Mouse (Mus musculus) lung, embryonic 16.5 days (tissue): ENCODE measurements around the gene Foxm1. TPM values are rescaled to one million over a fixed set of nuclear protein-coding genes. Genes with fewer than 3 reads are reported as not detected.

Experiments
- ATAC-seq: fragments of 200-750 bp; cut with Nextera tagmentation; 2 replicates; pipeline ENCODE4 v1.8.0; 2017; ENCODE audit warnings: low read depth, mild to moderate bottlenecking, moderate library complexity
- H3K27ac ChIP-seq: fragments of 300-500 bp; sonication (generic); 2 replicates; pipeline ENCODE4 v1.5.1; 2014; ENCODE audit warnings: mild to moderate bottlenecking, control low read depth, low read length
- H3K27me3 ChIP-seq: fragments of 300-500 bp; sonication (generic); 2 replicates; pipeline ENCODE4 v1.6.1; 2014; ENCODE audit warnings: low read depth, low read length, mixed read lengths; ENCODE audit not compliant: control insufficient read depth, insufficient read depth
- H3K36me3 ChIP-seq: fragments of 300-500 bp; sonication (generic); 2 replicates; pipeline ENCODE4 v1.6.1; 2014; ENCODE audit warnings: low read length; ENCODE audit not compliant: control insufficient read depth, insufficient read depth
- H3K4me1 ChIP-seq: fragments of 300-500 bp; sonication (generic); replicated peaks from 2 replicates; pipeline ENCODE4 v1.6.1; 2014; ENCODE audit warnings: low read length, mixed read lengths; ENCODE audit not compliant: control insufficient read depth, insufficient read depth
- H3K4me2 ChIP-seq: fragments of 300-500 bp; sonication (generic); 2 replicates; pipeline ENCODE4 v1.6.1; 2014; ENCODE audit warnings: low read depth, low read length, control low read depth
- H3K4me3 ChIP-seq: fragments of 300-500 bp; sonication (generic); 2 replicates; pipeline ENCODE4 v1.5.1; 2014; ENCODE audit warnings: mild to moderate bottlenecking, low read length, control low read depth
- H3K9ac ChIP-seq: fragments of 300-500 bp; sonication (generic); 2 replicates; pipeline ENCODE4 v1.6.1; 2014; ENCODE audit warnings: low read length, control low read depth
- H3K9me3 ChIP-seq: fragments of 300-500 bp; sonication (generic); 2 replicates; pipeline ENCODE4 v1.6.1; 2016; ENCODE audit warnings: low read length; ENCODE audit not compliant: control insufficient read depth
- WGBS: fragments of 180-500 bp; shearing (Covaris S2); extraction: QIAGEN DNeasy Blood & Tissue Kit; methylation state at CpG from one replicate; pipeline ENCODE4 v1.1.7; 2014; 5-methylcytosine and 5-hydroxymethylcytosine counted together
- polyA plus RNA-seq: library from polyadenylated mRNA; unstranded; fragments of >200 nt; fragmentation: Nextera tagmentation; extraction: Ambion mirVana; gene quantifications from 2 replicates; pipeline ENCODE4 v1.2.1, GENCODE M21; 2015

The Foxm1 gene
- polyA plus RNA-seq: 39.6 and 43.2 TPM in 2 replicates

- H3K36me3 ChIP-seq: peaks cover 22% of the 10 kb centered on the region
- H3K27me3 ChIP-seq: no peaks in the 10 kb centered on the region
- 0% methylated on average over 49 of the region's 76 CpGs for WGBS
- H3K4me2 ChIP-seq: peak within 1 kb of the TSS; percentile 78
- H3K9ac ChIP-seq: peak within 1 kb of the TSS; percentile 89
- peak within 1 kb of the TSS; percentile 97 for H3K27ac ChIP-seq
- peak within 1 kb of the TSS; percentile 87 for H3K4me3 ChIP-seq
- no peaks in the 10 kb centered on the region for H3K9me3 ChIP-seq
- peak; percentile 91 for ATAC-seq
- peaks cover 16% of the 10 kb centered on the region for H3K4me1 ChIP-seq
Observed at GRCm38 (mm10) chr6:128362381-128363006, at the start of gene Foxm1, which contains the start of gene Rhno1. Gene Foxm1, plus strand, starts transcription at chr6:128362967. Gene Rhno1, minus strand, starts transcription at chr6:128362911.

GRCm38 (mm10) chr6:128314796-128315195, 48.0 kb upstream of the Foxm1 start:
- WGBS: 85% methylated on average over 6 of the region's 6 CpGs
- no peaks in the 10 kb centered on the region for H3K9me3 ChIP-seq
- H3K9ac ChIP-seq: no peak overlapping the region
- no peak for ATAC-seq
- no peaks in the 10 kb centered on the region for H3K4me1 ChIP-seq
- no peak overlapping the region for H3K4me2 ChIP-seq
- H3K36me3 ChIP-seq: no peaks in the 10 kb centered on the region
- no peak overlapping the region for H3K4me3 ChIP-seq
- no peaks in the 10 kb centered on the region for H3K27me3 ChIP-seq
- H3K27ac ChIP-seq: no peak overlapping the region

- no peak for ATAC-seq
- Histone ChIP-seq H3K4me1 (no peaks in the 10 kb centered on the region), H3K9me3 (no peaks in the 10 kb centered on the region), H3K4me3 (no peak overlapping the region), H3K27ac (no peak overlapping the region), H3K27me3 (no peaks in the 10 kb centered on the region), H3K9ac (no peak overlapping the region), H3K36me3 (no peaks in the 10 kb centered on the region), H3K4me2 (no peak overlapping the region)
- 56% methylated on average over 7 of the region's 8 CpGs for WGBS
Observed at GRCm38 (mm10) chr6:128315597-128315996, 47.2 kb upstream of the Foxm1 start.

GRCm38 (mm10) chr6:128318317-128318716, 44.5 kb upstream of the Foxm1 start:
- no peaks in the 10 kb centered on the region for H3K4me1 ChIP-seq
- no peak overlapping the region for H3K4me3 ChIP-seq
- no peak overlapping the region for H3K9ac ChIP-seq
- H3K27me3 ChIP-seq: no peaks in the 10 kb centered on the region
- 3% methylated on average over 4 of the region's 4 CpGs for WGBS
- ATAC-seq: peak; percentile 34; the same call in 1 of the 2 replicates
- no peaks in the 10 kb centered on the region for H3K9me3 ChIP-seq
- no peak overlapping the region for H3K27ac ChIP-seq
- no peak overlapping the region for H3K4me2 ChIP-seq
- H3K36me3 ChIP-seq: peaks cover 21% of the 10 kb centered on the region

GRCm38 (mm10) chr6:128334397-128335124, 28.2 kb upstream of the Foxm1 start:
- Histone ChIP-seq H3K9ac (no peak overlapping the region), H3K27me3 (no peaks in the 10 kb centered on the region), H3K4me1 (peaks cover 12% of the 10 kb centered on the region), H3K4me2 (peak overlapping the region; percentile 28; the same call in 1 of the 2 replicates), H3K9me3 (no peaks in the 10 kb centered on the region), H3K36me3 (peaks cover 16% of the 10 kb centered on the region), H3K27ac (no peak overlapping the region), H3K4me3 (no peak overlapping the region)
- ATAC-seq: peak; percentile 56
- WGBS: 10% methylated on average over 12 of the region's 12 CpGs

GRCm38 (mm10) chr6:128337467-128337866, 25.3 kb upstream of the Foxm1 start:
- peaks cover 5% of the 10 kb centered on the region for H3K36me3 ChIP-seq
- H3K9me3 ChIP-seq: no peaks in the 10 kb centered on the region
- no peak overlapping the region for H3K4me3 ChIP-seq
- H3K9ac ChIP-seq: no peak overlapping the region
- H3K4me2 ChIP-seq: no peak overlapping the region
- no peak overlapping the region for H3K27ac ChIP-seq
- ATAC-seq: no peak
- no peaks in the 10 kb centered on the region for H3K27me3 ChIP-seq
- peaks cover 12% of the 10 kb centered on the region for H3K4me1 ChIP-seq
- WGBS: 52% methylated on average over 7 of the region's 7 CpGs

GRCm38 (mm10) chr6:128338876-128339275, 23.9 kb upstream of the Foxm1 start:
- WGBS: 23% methylated on average over 5 of the region's 5 CpGs
- no peak overlapping the region for H3K4me3 ChIP-seq
- H3K9me3 ChIP-seq: no peaks in the 10 kb centered on the region
- no peak overlapping the region for H3K4me2 ChIP-seq
- peaks cover 14% of the 10 kb centered on the region for H3K4me1 ChIP-seq
- H3K27me3 ChIP-seq: no peaks in the 10 kb centered on the region
- ATAC-seq: peak; percentile 34; the same call in 1 of the 2 replicates
- peaks cover 6% of the 10 kb centered on the region; the same call in 1 of the 2 replicates for H3K36me3 ChIP-seq
- no peak overlapping the region for H3K9ac ChIP-seq
- H3K27ac ChIP-seq: no peak overlapping the region

GRCm38 (mm10) chr6:128341956-128342723, 20.6 kb upstream of the Foxm1 start:
- Histone ChIP-seq H3K9me3 (no peaks in the 10 kb centered on the region), H3K36me3 (peaks cover 6% of the 10 kb centered on the region; the same call in 1 of the 2 replicates), H3K4me3 (no peak overlapping the region), H3K27me3 (no peaks in the 10 kb centered on the region), H3K9ac (no peak overlapping the region), H3K4me1 (peaks cover 12% of the 10 kb centered on the region), H3K27ac (peak overlapping the region; percentile 22; the same call in 1 of the 2 replicates), H3K4me2 (no peak overlapping the region)
- 81% methylated on average over 11 of the region's 11 CpGs for WGBS
- peak; percentile 66 for ATAC-seq

GRCm38 (mm10) chr6:128345623-128346022, 17.1 kb upstream of the Foxm1 start:
- no peak overlapping the region for H3K4me2 ChIP-seq
- WGBS: 80% methylated on average over 10 of the region's 10 CpGs
- peaks cover 6% of the 10 kb centered on the region; the same call in 1 of the 2 replicates for H3K36me3 ChIP-seq
- H3K27ac ChIP-seq: no peak overlapping the region
- H3K4me1 ChIP-seq: peaks cover 2% of the 10 kb centered on the region; the same call in 1 of the 2 replicates
- no peak for ATAC-seq
- no peaks in the 10 kb centered on the region for H3K9me3 ChIP-seq
- H3K9ac ChIP-seq: no peak overlapping the region
- no peaks in the 10 kb centered on the region for H3K27me3 ChIP-seq
- no peak overlapping the region for H3K4me3 ChIP-seq
